Mouse (Mus musculus) embryonic stem cell, embryonic (primary cell): ENCODE data around the gene Tesk2.
"Not testable (repeated sequence)": the region's sequence is repeated elsewhere in the genome, so short reads cannot be mapped to it uniquely, and the experiment has no call there.

Experiments used
- CTCF ChIA-PET, 4 experiments: fragments of 300-600 bp in 2 of 4; fragments of 350-600 bp in 2 of 4; sonication (Branson Sonifier 250); formaldehyde crosslinking; loops; one replicate each; lab custom pipeline; 2022; ENCODE audit warnings: inconsistent platforms in 2 of 4; lab: Charles Lee
- POLR2A ChIA-PET, 4 experiments: fragments of 300-600 bp in 2 of 4; fragments of 350-600 bp in 2 of 4; sonication (Branson Sonifier 250); formaldehyde crosslinking; loops; one replicate each; lab custom pipeline; 2022; ENCODE audit warnings: antibody characterized with exemption in 4 of 4, inconsistent platforms in 1 of 4; lab: Charles Lee

Gene Tesk2

GRCm38 (mm10) chr4:116720343-116721097 lies at the start of gene Tesk2:
TSS of gene Tesk2 (plus strand) at chr4:116720948.
- ChIA-PET CTCF (interaction anchor here (0.5 to 4.9 kb wide), 35 partner anchors 10 to 390 kb away, joined by 3 to 93 read pairs (median 4); partner anchors contain the start of genes Ccdc163 (in 3 of the 4), Mmachc (in 3 of the 4), Prdx1 (in 1 of the 4) and Urod (in 1 of the 4)), POLR2A (interaction anchor here (0.5 to 4.8 kb wide), 121 partner anchors 8 to 547 kb away, joined by 3 to 120 read pairs (median 4); partner anchors contain the start of genes Prdx1 (in 4 of the 4), Ccdc163 (in 3 of the 4), Mmachc (in 3 of the 4) and Akr1a1 (in 2 of the 4))

- POLR2A ChIA-PET: interaction anchor here (0.7 to 6.2 kb wide), 8 partner anchors 11 to 28 kb away, joined by 3 to 73 read pairs (median 6); partner anchors contain the start of genes Prdx1 (in 4 of the 4) and Akr1a1 (in 1 of the 4)
- CTCF ChIA-PET: interaction anchor here in 1 of 4 experiments (0.8 kb wide), 2 partner anchors 11 to 28 kb away, joined by 4 to 5 read pairs; no protein-coding TSS in a partner anchor
Observed at GRCm38 (mm10) chr4:116672785-116673184, 48.0 kb upstream of the Tesk2 start.

GRCm38 (mm10) chr4:116674761-116675160 lies 46.0 kb upstream of the Tesk2 start:
- CTCF ChIA-PET: not testable (repeated sequence)
- POLR2A ChIA-PET: interaction anchor here in 2 of 4 experiments (0.5 to 6.2 kb wide), 9 partner anchors 9 to 49 kb away, joined by 3 to 73 read pairs (median 5); partner anchors contain the start of gene Prdx1 (in 2 of the 2)

GRCm38 (mm10) chr4:116676027-116676426 lies 44.7 kb upstream of the Tesk2 start:
- ChIA-PET POLR2A (interaction anchor here in 3 of 4 experiments (0.7 to 2.4 kb wide), 6 partner anchors 9 to 588 kb away, joined by 3 to 26 read pairs (median 4); partner anchors contain the start of genes Prdx1 (in 3 of the 3) and Nasp (in 1 of the 3)), CTCF (interaction anchor here in 1 of 4 experiments (1.0 kb wide), 1 partner anchor 15 kb away, joined by 3 read pairs; no protein-coding TSS in a partner anchor)

- POLR2A ChIA-PET: interaction anchor here in 3 of 4 experiments (0.6 to 2.4 kb wide), 7 partner anchors 9 to 43 kb away, joined by 3 to 26 read pairs (median 5); partner anchors contain the start of genes Prdx1 (in 2 of the 3), Akr1a1 (in 1 of the 3), Ccdc163 (in 1 of the 3) and Mmachc (in 1 of the 3)
- CTCF ChIA-PET: no interaction called here
Observed at GRCm38 (mm10) chr4:116677808-116678207, 42.9 kb upstream of the Tesk2 start.

GRCm38 (mm10) chr4:116679141-116679540 lies 41.6 kb upstream of the Tesk2 start:
- ChIA-PET POLR2A (interaction anchor here (0.5 to 2.1 kb wide), 15 partner anchors 9 to 121 kb away, joined by 3 to 9 read pairs (median 4); partner anchors contain the start of genes Ccdc163 (in 2 of the 4), Mmachc (in 2 of the 4) and Akr1a1 (in 1 of the 4)), CTCF (no interaction called here)

- ChIA-PET POLR2A (interaction anchor here in 2 of 4 experiments (0.6 to 2.1 kb wide), 8 partner anchors 11 to 416 kb away, joined by 3 to 6 read pairs (median 3); partner anchors contain the start of gene Akr1a1 (in 1 of the 2)), CTCF (interaction anchor here in 2 of 4 experiments (0.6 to 0.7 kb wide), 2 partner anchors 23 to 152 kb away, joined by 3 to 6 read pairs; no protein-coding TSS in a partner anchor)
Observed at GRCm38 (mm10) chr4:116680521-116680920, 40.2 kb upstream of the Tesk2 start.

GRCm38 (mm10) chr4:116683957-116684356 lies 36.8 kb upstream of the Tesk2 start:
- ChIA-PET CTCF (interaction anchor here in 1 of 4 experiments (0.6 to 2.8 kb wide), 3 partner anchors 12 to 135 kb away, joined by 3 to 12 read pairs (median 3); partner anchors contain the start of genes Ccdc163 and Mmachc), POLR2A (interaction anchor here (0.6 to 8.3 kb wide), 51 partner anchors 10 to 463 kb away, joined by 3 to 370 read pairs (median 13); partner anchors contain the start of genes Akr1a1 (in 3 of the 4), Ccdc163 (in 3 of the 4), Mmachc (in 3 of the 4) and Gpbp1l1 (in 2 of the 4))

- POLR2A ChIA-PET: interaction anchor here (0.6 to 8.3 kb wide), 93 partner anchors 8 to 1152 kb away, joined by 3 to 370 read pairs (median 6); partner anchors contain the start of genes Akr1a1 (in 3 of the 4), Ccdc163 (in 3 of the 4), Gpbp1l1 (in 3 of the 4) and Mmachc (in 3 of the 4)
Observed at GRCm38 (mm10) chr4:116684665-116685064, 36.1 kb upstream of the Tesk2 start.

GRCm38 (mm10) chr4:116685402-116686061 lies 35.2 kb upstream of the Tesk2 start, which contains the start of gene Prdx1:
TSS of gene Prdx1 (plus strand) at chr4:116685544.
- ChIA-PET CTCF (interaction anchor here in 3 of 4 experiments (0.6 to 2.8 kb wide), 12 partner anchors 9 to 436 kb away, joined by 3 to 12 read pairs (median 4); partner anchors contain the start of genes Ccdc163 (in 1 of the 3) and Mmachc (in 1 of the 3)), POLR2A (interaction anchor here (0.5 to 8.3 kb wide), 184 partner anchors 9 to 866 kb away, joined by 3 to 370 read pairs (median 5); partner anchors contain the start of genes Tesk2 (in 4 of the 4), Akr1a1 (in 3 of the 4), Ccdc163 (in 3 of the 4) and Gpbp1l1 (in 3 of the 4))

More at GRCm38 (mm10) chr4:116684665-116685064, 36.1 kb upstream of the Tesk2 start:
- CTCF ChIA-PET: interaction anchor here in 3 of 4 experiments (0.6 to 2.8 kb wide), 5 partner anchors 12 to 915 kb away, joined by 3 to 12 read pairs (median 5); partner anchors contain the start of genes Ccdc163 (in 1 of the 3) and Mmachc (in 1 of the 3)

- CTCF ChIA-PET: interaction anchor here in 2 of 4 experiments (0.6 to 1.6 kb wide), 3 partner anchors 17 to 639 kb away, joined by 3 to 4 read pairs (median 4); no protein-coding TSS in a partner anchor
- POLR2A ChIA-PET: interaction anchor here (0.5 to 8.3 kb wide), 69 partner anchors 7 to 612 kb away, joined by 3 to 370 read pairs (median 7); partner anchors contain the start of genes Ccdc163 (in 3 of the 4), Mmachc (in 3 of the 4), Nasp (in 3 of the 4) and Tesk2 (in 3 of the 4)
Observed at GRCm38 (mm10) chr4:116687041-116687440, 33.7 kb upstream of the Tesk2 start.

GRCm38 (mm10) chr4:116689309-116689876 lies 31.4 kb upstream of the Tesk2 start:
- CTCF ChIA-PET: no interaction called here

GRCm38 (mm10) chr4:116692146-116692545 lies 28.6 kb upstream of the Tesk2 start:
- CTCF ChIA-PET: interaction anchor here in 1 of 4 experiments (0.8 to 1.4 kb wide), 2 partner anchors 36 to 47 kb away, joined by 3 read pairs; no protein-coding TSS in a partner anchor
- POLR2A ChIA-PET: interaction anchor here (0.6 to 10.0 kb wide), 22 partner anchors 6 to 294 kb away, joined by 3 to 98 read pairs (median 5); partner anchors contain the start of genes Ccdc163 (in 3 of the 4), Mmachc (in 3 of the 4), Akr1a1 (in 1 of the 4) and Prdx1 (in 1 of the 4)

More at GRCm38 (mm10) chr4:116689309-116689876, 31.4 kb upstream of the Tesk2 start:
- POLR2A ChIA-PET: interaction anchor here (0.6 to 8.3 kb wide), 21 partner anchors 7 to 493 kb away, joined by 3 to 370 read pairs (median 9); partner anchors contain the start of genes Ccdc163 (in 2 of the 4), Mmachc (in 2 of the 4), Akr1a1 (in 1 of the 4) and Kif2c (in 1 of the 4)

- ChIA-PET CTCF (interaction anchor here in 1 of 4 experiments (0.6 kb wide), 1 partner anchor 70 kb away, joined by 9 read pairs; no protein-coding TSS in a partner anchor), POLR2A (interaction anchor here (0.6 to 10.0 kb wide), 20 partner anchors 7 to 109 kb away, joined by 3 to 132 read pairs (median 7); partner anchors contain the start of genes Prdx1 (in 4 of the 4), Ccdc163 (in 2 of the 4), Mmachc (in 2 of the 4) and Tesk2 (in 2 of the 4))
Observed at GRCm38 (mm10) chr4:116693785-116694184, 27.0 kb upstream of the Tesk2 start.

GRCm38 (mm10) chr4:116698693-116699342 lies 21.9 kb upstream of the Tesk2 start:
- ChIA-PET CTCF (no interaction called here), POLR2A (interaction anchor here (0.7 to 16.3 kb wide), 12 partner anchors 9 to 72 kb away, joined by 3 to 370 read pairs (median 8); partner anchors contain the start of genes Ccdc163 (in 3 of the 4), Mmachc (in 3 of the 4), Prdx1 (in 3 of the 4) and Tesk2 (in 1 of the 4))
